Mouse (Mus musculus) intestine, postnatal 0 days (tissue): Measurements from ENCODE around the gene Tuba8. TPM values are rescaled to one million over a fixed set of nuclear protein-coding genes. Genes with fewer than 3 reads are reported as not detected.

ENCODE experiments used
- ATAC-seq: fragments of 200-750 bp; cut with Nextera tagmentation; 2 replicates; pipeline ENCODE4 v1.8.0; 2017; ENCODE audit warnings: mild to moderate bottlenecking, moderate TSS enrichment, moderate library complexity
- H3K27ac ChIP-seq: fragments of 300-500 bp; sonication (generic); 2 replicates; pipeline ENCODE4 v1.5.1; 2014; ENCODE audit warnings: mild to moderate bottlenecking, low read depth, low read length, moderate library complexity
- H3K27me3 ChIP-seq: fragments of 300-500 bp; sonication (generic); replicated peaks from 2 replicates; pipeline ENCODE4 v1.6.1; 2014; ENCODE audit warnings: low read length, mixed read lengths; ENCODE audit not compliant: control insufficient read depth, insufficient read depth
- H3K36me3 ChIP-seq: fragments of 300-500 bp; sonication (generic); 2 replicates; pipeline ENCODE4 v1.6.1; 2014; ENCODE audit warnings: mild to moderate bottlenecking, moderate library complexity; ENCODE audit not compliant: control insufficient read depth, insufficient read depth
- H3K4me1 ChIP-seq: fragments of 300-500 bp; sonication (generic); replicated peaks from 2 replicates; pipeline ENCODE4 v1.6.1; 2014; ENCODE audit warnings: antibody characterized with exemption, low read length, mixed read lengths; ENCODE audit not compliant: control insufficient read depth, insufficient read depth
- H3K4me2 ChIP-seq: fragments of 300-500 bp; sonication (generic); replicated peaks from 2 replicates; pipeline ENCODE4 v1.6.1; 2014; ENCODE audit warnings: low read depth, mild to moderate bottlenecking, moderate library complexity
- H3K4me3 ChIP-seq: fragments of 300-500 bp; sonication (generic); 2 replicates; pipeline ENCODE4 v1.5.1; 2014; ENCODE audit warnings: low read depth, low read length
- H3K9ac ChIP-seq: fragments of 300-500 bp; sonication (generic); 2 replicates; pipeline ENCODE4 v1.6.1; 2014; ENCODE audit warnings: mild to moderate bottlenecking, low read depth, low read length
- H3K9me3 ChIP-seq: fragments of 300-500 bp; sonication (generic); 2 replicates; pipeline ENCODE4 v1.6.1; 2016; ENCODE audit warnings: mixed run types; ENCODE audit not compliant: control insufficient read depth
- CTCF ChIP-seq: sonication (generic); IDR thresholded peaks from 2 replicates; pipeline ENCODE4 v1.5.1; 2016; ENCODE audit warnings: low read depth, mild to moderate bottlenecking, control low read depth, antibody characterized with exemption, moderate library complexity
- WGBS: fragments of 180-500 bp; shearing (Covaris S2); extraction: QIAGEN DNeasy Blood & Tissue Kit; methylation state at CpG from one replicate; pipeline ENCODE4 v1.1.7; 2014; 5-methylcytosine and 5-hydroxymethylcytosine counted together
- polyA plus RNA-seq: library from polyadenylated mRNA; unstranded; fragments of >200 nt; fragmentation: Nextera tagmentation; extraction: Ambion mirVana; gene quantifications from 2 replicates; pipeline ENCODE4 v1.2.1, GENCODE M21; 2015

The Tuba8 gene
- polyA plus RNA-seq, 1 experiment from 2014 or later: 0.31 TPM

GRCm38 (mm10) chr6:121183414-121184173, 26.9 kb upstream of the Tuba8 start, which contains the start of gene Pex26:
Gene Pex26 (plus strand): TSS chr6:121183667.
- Histone ChIP-seq H3K4me1 (no peaks in the 10 kb centered on the region), H3K27ac (peak within 1 kb of the TSS; percentile 81), H3K36me3 (peaks cover 13% of the 10 kb centered on the region; the same call in 1 of the 2 replicates), H3K9ac (peak within 1 kb of the TSS; percentile 65), H3K9me3 (no peaks in the 10 kb centered on the region), H3K27me3 (no peaks in the 10 kb centered on the region), H3K4me3 (peak within 1 kb of the TSS; percentile 79), H3K4me2 (peak within 1 kb of the TSS; percentile 98)
- WGBS: 1% methylated on average over 32 of the region's 32 CpGs
- 0 out of 2 replicates have a peak, but pooled peaks have one; percentile 6 for TF ChIP-seq CTCF
- peak; percentile 76 for ATAC-seq

- peak; percentile 75 for ATAC-seq
- H3K27ac ChIP-seq: peak overlapping the region; percentile 81
- 3% methylated on average over 35 of the region's 35 CpGs for WGBS
- H3K4me3 ChIP-seq: peak overlapping the region; percentile 79
- H3K4me2 ChIP-seq: peak overlapping the region; percentile 98
- no peaks in the 10 kb centered on the region for H3K4me1 ChIP-seq
- H3K36me3 ChIP-seq: peaks cover 17% of the 10 kb centered on the region; the same call in 1 of the 2 replicates
- no peaks in the 10 kb centered on the region for H3K27me3 ChIP-seq
- H3K9ac ChIP-seq: peak overlapping the region; percentile 65
- H3K9me3 ChIP-seq: no peaks in the 10 kb centered on the region
- peak; percentile 91 for TF ChIP-seq CTCF
Observed at GRCm38 (mm10) chr6:121184198-121185140, 26.0 kb upstream of the Tuba8 start.

GRCm38 (mm10) chr6:121185232-121185631, 25.3 kb upstream of the Tuba8 start:
- no peak overlapping the region for H3K27ac ChIP-seq
- WGBS: 49% methylated on average over 8 of the region's 8 CpGs
- H3K4me1 ChIP-seq: no peaks in the 10 kb centered on the region
- no peak for ATAC-seq
- H3K36me3 ChIP-seq: peaks cover 24% of the 10 kb centered on the region
- no peak for TF ChIP-seq CTCF
- no peaks in the 10 kb centered on the region for H3K9me3 ChIP-seq
- peak overlapping the region; percentile 11; the same call in 1 of the 2 replicates for H3K4me3 ChIP-seq
- H3K27me3 ChIP-seq: no peaks in the 10 kb centered on the region
- H3K4me2 ChIP-seq: peak overlapping the region; percentile 98
- H3K9ac ChIP-seq: 0 out of 2 replicates have a peak overlapping the region, but pooled peaks have one; percentile 18

GRCm38 (mm10) chr6:121191261-121192009, 19.1 kb upstream of the Tuba8 start:
- H3K36me3 ChIP-seq: peaks cover 54% of the 10 kb centered on the region
- TF ChIP-seq CTCF: no peak
- no peaks in the 10 kb centered on the region for H3K27me3 ChIP-seq
- no peak for ATAC-seq
- H3K4me1 ChIP-seq: no peaks in the 10 kb centered on the region
- no peak overlapping the region for H3K27ac ChIP-seq
- H3K4me2 ChIP-seq: no peak overlapping the region
- H3K4me3 ChIP-seq: no peak overlapping the region
- H3K9ac ChIP-seq: no peak overlapping the region
- no peaks in the 10 kb centered on the region for H3K9me3 ChIP-seq
- WGBS: 66% methylated on average over 11 of the region's 11 CpGs

DNA sequence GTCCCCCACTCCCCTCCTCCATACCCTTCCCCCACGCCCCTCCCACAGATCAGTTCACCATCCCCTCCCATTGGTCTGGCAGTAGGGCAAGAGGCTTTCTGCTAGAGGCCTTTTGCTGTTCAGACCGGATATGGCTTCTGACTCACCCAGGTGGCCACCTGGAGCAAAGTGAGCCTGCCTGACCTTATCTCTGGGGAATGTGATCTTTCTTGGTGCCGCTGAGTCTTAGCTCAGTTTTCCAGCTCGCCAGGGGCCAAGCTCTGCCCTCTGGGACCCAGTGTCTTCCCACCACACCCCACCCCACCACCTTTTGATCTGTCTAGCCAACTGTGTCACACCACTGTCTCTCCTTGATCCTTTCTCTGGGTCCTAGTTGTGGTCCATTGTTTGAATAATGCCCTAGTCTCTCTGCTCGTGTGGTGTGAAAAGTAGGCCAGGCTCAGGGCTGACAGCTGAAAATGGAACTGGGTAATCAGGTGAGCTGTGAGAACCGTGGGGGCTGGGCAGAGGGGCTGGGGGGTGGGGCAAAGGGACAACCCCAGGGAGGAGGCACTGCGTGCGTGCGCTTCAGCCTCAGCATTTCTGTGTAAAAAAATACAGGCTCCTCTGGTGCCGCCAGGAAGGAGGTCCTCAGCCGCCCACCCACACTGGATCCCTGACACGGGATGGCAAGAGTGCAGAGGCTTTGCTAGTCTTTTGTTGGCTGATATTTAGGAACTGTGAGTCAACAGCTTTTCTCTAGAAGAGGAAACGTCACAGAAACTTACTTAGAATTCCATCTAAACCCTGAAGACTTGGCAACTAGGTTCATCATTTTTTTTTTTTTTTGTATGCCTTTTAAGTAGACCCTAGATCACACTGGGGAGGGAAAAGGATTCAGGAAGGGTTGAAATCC, 16.2 kb upstream of the Tuba8 start:
- peak overlapping the region; percentile 28 for H3K27ac ChIP-seq
- H3K27me3 ChIP-seq: no peaks in the 10 kb centered on the region
- no peak overlapping the region for H3K4me3 ChIP-seq
- H3K4me1 ChIP-seq: no peaks in the 10 kb centered on the region
- H3K9me3 ChIP-seq: no peaks in the 10 kb centered on the region
- peaks cover 37% of the 10 kb centered on the region for H3K36me3 ChIP-seq
- H3K9ac ChIP-seq: no peak overlapping the region
- WGBS: 55% methylated on average over 13 of the region's 13 CpGs
- no peak overlapping the region for H3K4me2 ChIP-seq
- ATAC-seq: peak; percentile 74
- no peak for TF ChIP-seq CTCF
